Comparison of ENCODE assay signal across 18 mouse cellular contexts in genomic region chr15:38412481-38412880, GRCm38 (mm10).
DNase-seq lines count a peak whose midpoint lies in the region; ATAC-seq and TF ChIP-seq lines count a peak whose summit lies in the region.
"Had no signal": no experiment of that assay in that cellular context is flagged by ENCODE, and none has a peak within 500 bp of the region (broad histone marks: within the 10 kb centered on the region; RNA-seq: fewer than 3 reads in every experiment).

No protein-coding gene starts in this region.

- H3K27ac ChIP-seq in liver, postnatal 0 days (ENCODE audit: low read depth), result no peak overlapping the region
- H3K27ac ChIP-seq in stomach, postnatal 0 days (replicated peaks), result no peak overlapping the region
- H3K27ac ChIP-seq: embryonic facial prominence, embryonic 15.5 days; forebrain, embryonic 15.5 days; heart, adult 2 months; hindbrain, embryonic 10.5 days; hindbrain, embryonic 14.5 days had no signal

- H3K9ac ChIP-seq in liver, postnatal 0 days (replicated peaks), result no peak overlapping the region
- H3K9ac ChIP-seq in stomach, postnatal 0 days (ENCODE audit: low read length), result no peak overlapping the region
- H3K9ac ChIP-seq: embryonic facial prominence, embryonic 15.5 days; forebrain, embryonic 15.5 days; heart, embryonic 12.5 days; hindbrain, embryonic 14.5 days had no signal

- H3K9me3 ChIP-seq in liver, postnatal 0 days (ENCODE audit: low read length), result no peaks in the 10 kb centered on the region
- H3K9me3 ChIP-seq in stomach, postnatal 0 days (ENCODE audit: control insufficient read depth, low read length), result no peaks in the 10 kb centered on the region
- H3K9me3 ChIP-seq: embryonic facial prominence, embryonic 15.5 days; forebrain, embryonic 15.5 days; heart, embryonic 12.5 days; hindbrain, embryonic 10.5 days had no signal

- H3K27me3 ChIP-seq in liver, postnatal 0 days (ENCODE audit: insufficient read depth, low read length), result no peaks in the 10 kb centered on the region
- H3K27me3 ChIP-seq in stomach, postnatal 0 days (ENCODE audit: control insufficient read depth, insufficient read depth, low read length), result no peaks in the 10 kb centered on the region
- H3K27me3 ChIP-seq: embryonic facial prominence, embryonic 15.5 days; forebrain, embryonic 15.5 days; heart, embryonic 12.5 days had no signal

- H3K4me2 ChIP-seq in liver, postnatal 0 days (ENCODE audit: low read depth, low read length), result no peak overlapping the region
- H3K4me2 ChIP-seq in stomach, postnatal 0 days (replicated peaks; ENCODE audit: low read depth), result no peak overlapping the region
- H3K4me2 ChIP-seq: embryonic facial prominence, embryonic 15.5 days; forebrain, embryonic 15.5 days; heart, embryonic 12.5 days; hindbrain, embryonic 14.5 days had no signal

- ATAC-seq in liver, postnatal 0 days, result no peak
- ATAC-seq in stomach, postnatal 0 days (ENCODE audit: low FRiP score, low TSS enrichment), result no peak
- ATAC-seq: forebrain, embryonic 15.5 days had no signal

- TF ChIP-seq CTCF in liver, postnatal 0 days (IDR thresholded peaks at IDR 0.05; ENCODE audit: low read depth), result no peak
- no peak for TF ChIP-seq CTCF in stomach, postnatal 0 days (IDR thresholded peaks at IDR 0.05; ENCODE audit: low read depth)

- peak; percentile 4 for DNase-seq in liver, postnatal 0 days
- DNase-seq in liver, result no peak
- DNase-seq in retina, postnatal 1 day, result peak; percentile 11
- no peak for DNase-seq in retina, embryonic 14.5 days (ENCODE audit: low spot score)
- peak; percentile 14 for DNase-seq in stomach, postnatal 0 days (ENCODE audit: low spot score)
- no peak for DNase-seq in gastrocnemius, postnatal 14 days
- DNase-seq: adrenal gland, adult 2 months; adrenal gland, postnatal 25 days; cerebellum, adult 2 months; cerebellum, postnatal 14 days; embryo, embryonic 11 days had no signal

- intact Hi-C loops in gastrocnemius, postnatal 14 days (cut with DNase I; ENCODE audit: low total_unique reads), result no loop called here

- H3K4me1 ChIP-seq in liver, postnatal 0 days (ENCODE audit: insufficient read depth), result no peaks in the 10 kb centered on the region
- H3K4me1 ChIP-seq in stomach, postnatal 0 days (replicated peaks; ENCODE audit: control insufficient read depth, insufficient read depth), result no peaks in the 10 kb centered on the region; the same call in 1 of the 2 replicates
- H3K4me1 ChIP-seq: forebrain, embryonic 15.5 days had no signal

- TF ChIP-seq EP300 in liver, postnatal 0 days (IDR thresholded peaks at IDR 0.05; ENCODE audit: low read depth), result no peak
- no peak for TF ChIP-seq EP300 in stomach, postnatal 0 days (optimal IDR thresholded peaks at IDR 0.05)

- WGBS in liver, postnatal 0 days (ENCODE audit: insufficient replicate concordance), result 70% methylated on average over 3 of the region's 3 CpGs
- 54% methylated on average over 3 of the region's 3 CpGs for WGBS in stomach, postnatal 0 days

- H3K36me3 ChIP-seq in liver, postnatal 0 days (replicated peaks; ENCODE audit: insufficient read depth, low read length), result no peaks in the 10 kb centered on the region
- H3K36me3 ChIP-seq in stomach, postnatal 0 days (ENCODE audit: control insufficient read depth, insufficient read depth, low read length), result no peaks in the 10 kb centered on the region
- H3K36me3 ChIP-seq: embryonic facial prominence, embryonic 15.5 days; forebrain, embryonic 15.5 days; heart, embryonic 12.5 days; hindbrain, embryonic 10.5 days had no signal

- no peak overlapping the region for H3K4me3 ChIP-seq in liver, postnatal 0 days (ENCODE audit: low read depth, low read length)
- no peak overlapping the region for H3K4me3 ChIP-seq in stomach, postnatal 0 days (ENCODE audit: low read depth, low read length)
- H3K4me3 ChIP-seq: embryonic facial prominence, embryonic 15.5 days; erythroblast, embryonic 14.5 days; forebrain, embryonic 15.5 days; heart, adult 2 months; heart, embryonic 12.5 days; hindbrain, embryonic 10.5 days had no signal

Comparison
In these comparisons a context has a peak if more than half of its experiments do, and no peak if none do; other contexts are left out.
1. DNase-seq: peak in liver, postnatal 0 days (single experiment), retina, postnatal 1 day (single experiment) and stomach, postnatal 0 days (single experiment); none in liver (single experiment), retina, embryonic 14.5 days (single experiment) and gastrocnemius, postnatal 14 days (single experiment).